Mouse (Mus musculus) liver, embryonic 12.5 days (tissue): ENCODE measurements at regions not wholly inside any gene's neighbourhood (a gene's known extent, or its start where the extent isn't known, plus 50 kb on each side); places are given as distances from the start of the nearest gene placed in this dataset.
"Not testable (repeated sequence)": the region's sequence is repeated elsewhere in the genome, so short reads cannot be mapped to it uniquely, and the experiment has no call there.

ENCODE experiments used
- ATAC-seq: fragments of 200-750 bp; cut with Nextera tagmentation; 2 replicates; pipeline ENCODE4 v1.8.0; 2017; ENCODE audit warnings: moderate number of reproducible peaks, mild to moderate bottlenecking, moderate library complexity
- H3K27ac ChIP-seq: fragments of 300-500 bp; sonication (generic); 2 replicates; pipeline ENCODE4 v1.5.1; 2016; ENCODE audit warnings: mild to moderate bottlenecking
- H3K27me3 ChIP-seq: fragments of 300-500 bp; sonication (generic); replicated peaks from 2 replicates; pipeline ENCODE4 v1.6.1; 2016; ENCODE audit warnings: mild to moderate bottlenecking, moderate library complexity
- H3K36me3 ChIP-seq: fragments of 300-500 bp; sonication (generic); 2 replicates; pipeline ENCODE4 v1.6.1; 2016; ENCODE audit warnings: mild to moderate bottlenecking, moderate library complexity
- H3K4me1 ChIP-seq: fragments of 300-500 bp; sonication (generic); 2 replicates; pipeline ENCODE4 v1.6.1; 2016
- H3K4me2 ChIP-seq: fragments of 300-500 bp; sonication (generic); 2 replicates; pipeline ENCODE4 v1.6.1; 2016; ENCODE audit warnings: mild to moderate bottlenecking, moderate library complexity
- H3K4me3 ChIP-seq: fragments of 300-500 bp; sonication (generic); 2 replicates; pipeline ENCODE4 v1.5.1; 2016; ENCODE audit warnings: mild to moderate bottlenecking, moderate library complexity
- H3K9ac ChIP-seq: fragments of 300-500 bp; sonication (generic); 2 replicates; pipeline ENCODE4 v1.6.1; 2016; ENCODE audit warnings: mild to moderate bottlenecking, moderate library complexity
- H3K9me3 ChIP-seq: fragments of 300-500 bp; sonication (generic); replicated peaks from 2 replicates; pipeline ENCODE4 v1.6.1; 2016; ENCODE audit warnings: mild to moderate bottlenecking, moderate library complexity
- WGBS: fragments of 180-500 bp; shearing (Covaris S2); methylation state at CpG from one replicate; pipeline ENCODE4 v1.1.7; 2016; ENCODE audit not compliant: insufficient replicate concordance; 5-methylcytosine and 5-hydroxymethylcytosine counted together

DNA sequence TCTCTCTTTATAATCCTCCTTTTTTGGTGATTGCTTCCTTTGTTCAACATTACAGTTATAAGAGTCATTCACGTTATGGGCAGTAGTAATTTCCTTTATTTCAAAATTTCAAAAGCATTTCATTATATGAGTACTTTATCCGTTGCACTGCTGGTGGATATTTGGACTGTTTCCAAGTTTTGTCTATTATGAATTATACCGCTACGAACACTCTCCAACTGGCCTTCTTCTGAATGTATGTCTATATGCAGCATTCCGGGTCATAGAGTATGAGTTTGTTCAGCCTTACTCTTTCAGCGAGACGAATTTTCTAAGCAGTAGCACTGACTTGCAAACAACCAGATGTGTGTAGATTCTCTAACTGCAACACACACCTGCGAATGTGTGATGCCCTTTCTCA is 57.8 kb downstream of the Dusp6 start:
- H3K27ac ChIP-seq: no peak overlapping the region
- no peak overlapping the region for H3K9ac ChIP-seq
- H3K27me3 ChIP-seq: no peaks in the 10 kb centered on the region
- WGBS: 73% methylated on average over 8 of the region's 8 CpGs
- no peaks in the 10 kb centered on the region for H3K36me3 ChIP-seq
- no peaks in the 10 kb centered on the region for H3K4me1 ChIP-seq
- no peak for ATAC-seq
- no peak overlapping the region for H3K4me3 ChIP-seq
- no peaks in the 10 kb centered on the region for H3K9me3 ChIP-seq
- no peak overlapping the region for H3K4me2 ChIP-seq

DNA sequence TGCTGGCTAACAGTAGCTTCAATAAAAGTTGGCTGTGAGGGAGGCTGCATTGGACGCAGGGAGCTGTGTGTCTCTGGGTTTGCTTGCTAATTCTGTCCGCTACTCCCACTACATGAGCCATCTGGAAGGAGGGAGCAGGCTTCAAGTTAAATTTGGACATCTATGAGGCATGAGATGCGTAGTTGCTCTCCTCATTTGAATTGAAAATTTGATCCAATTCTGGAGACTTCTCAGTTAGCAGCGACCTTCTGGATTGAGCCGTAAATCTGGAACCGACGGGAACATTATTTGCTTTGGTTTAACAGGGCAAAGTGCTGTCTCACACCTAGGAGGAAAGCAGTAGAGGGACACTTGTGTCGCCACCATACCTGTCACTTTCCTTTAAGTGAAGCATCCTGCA is 60.3 kb downstream of the Dusp6 start:
- no peaks in the 10 kb centered on the region for H3K36me3 ChIP-seq
- H3K4me1 ChIP-seq: no peaks in the 10 kb centered on the region
- no peaks in the 10 kb centered on the region for H3K9me3 ChIP-seq
- no peaks in the 10 kb centered on the region for H3K27me3 ChIP-seq
- H3K4me3 ChIP-seq: no peak overlapping the region
- H3K27ac ChIP-seq: no peak overlapping the region
- no peak overlapping the region for H3K4me2 ChIP-seq
- no peak overlapping the region for H3K9ac ChIP-seq
- ATAC-seq: no peak
- 76% methylated on average over 8 of the region's 8 CpGs for WGBS

DNA sequence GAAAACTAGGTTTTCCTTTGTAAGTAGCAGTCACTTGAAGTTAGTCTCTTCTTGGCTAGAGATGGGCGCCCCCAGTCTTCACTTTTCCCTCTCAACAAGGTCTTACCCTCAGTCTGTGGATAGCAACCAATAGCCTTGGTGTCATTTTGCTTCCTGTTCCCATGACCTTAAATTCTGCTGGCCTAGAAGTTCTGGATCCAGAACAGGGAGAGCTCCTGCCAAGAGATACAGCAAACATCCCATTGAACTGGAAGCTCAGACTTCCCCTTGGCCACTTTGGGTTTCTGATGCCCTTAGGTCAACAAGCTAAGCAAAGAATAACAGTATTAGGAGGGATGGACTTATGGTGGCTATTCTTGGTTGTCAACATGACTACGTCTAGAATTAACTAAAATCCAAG is 64.5 kb downstream of the Dusp6 start:
- no peaks in the 10 kb centered on the region for H3K9me3 ChIP-seq
- H3K36me3 ChIP-seq: no peaks in the 10 kb centered on the region
- no peak overlapping the region for H3K9ac ChIP-seq
- H3K4me1 ChIP-seq: no peaks in the 10 kb centered on the region
- 74% methylated on average over 2 of the region's 2 CpGs for WGBS
- no peak overlapping the region for H3K27ac ChIP-seq
- no peak for ATAC-seq
- H3K27me3 ChIP-seq: no peaks in the 10 kb centered on the region
- H3K4me2 ChIP-seq: no peak overlapping the region
- no peak overlapping the region for H3K4me3 ChIP-seq

DNA sequence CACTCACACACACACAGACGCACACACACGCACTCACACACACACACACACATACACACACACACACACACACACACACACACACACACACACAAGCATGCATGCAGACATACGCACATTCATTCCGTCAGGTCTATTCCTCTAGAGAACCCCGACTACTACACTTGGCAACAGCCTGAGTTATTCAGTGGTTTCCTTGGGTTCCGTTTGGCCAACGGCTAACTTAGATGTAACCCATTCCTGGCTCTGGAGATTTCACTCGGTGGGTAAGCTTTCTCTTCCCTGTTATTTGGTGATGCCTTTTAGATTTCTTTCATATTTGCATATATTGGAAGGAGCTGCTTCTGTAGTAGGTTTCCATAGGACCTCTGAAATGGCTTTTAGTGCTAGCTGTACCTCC is 65.5 kb downstream of the Dusp6 start:
- no peak overlapping the region for H3K4me3 ChIP-seq

DNA sequence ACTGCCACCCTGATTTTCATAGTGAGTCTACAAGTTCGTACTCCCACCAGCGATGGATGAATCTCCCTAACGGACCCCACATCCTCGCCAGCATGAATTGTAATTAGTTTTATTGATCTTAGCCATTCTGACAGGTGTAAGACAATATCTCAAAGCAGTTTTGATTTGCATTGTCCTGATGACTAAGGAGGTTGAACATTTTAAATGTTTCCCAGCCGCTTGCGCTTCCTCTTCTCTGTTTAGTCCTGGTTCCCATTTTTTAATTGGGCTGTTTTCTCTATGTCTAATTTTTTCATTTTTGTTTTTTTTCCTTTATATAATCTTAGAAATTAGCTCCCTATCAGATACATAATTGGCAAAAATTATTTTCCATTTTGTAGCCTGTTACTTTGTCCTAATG is 66.4 kb downstream of the Dusp6 start:
- WGBS: 77% methylated on average over 6 of the region's 6 CpGs
- Histone ChIP-seq H3K9me3 (no peaks in the 10 kb centered on the region), H3K36me3 (no peaks in the 10 kb centered on the region), H3K4me3 (no peak overlapping the region), H3K9ac (no peak overlapping the region), H3K27me3 (no peaks in the 10 kb centered on the region), H3K27ac (no peak overlapping the region), H3K4me2 (no peak overlapping the region), H3K4me1 (no peaks in the 10 kb centered on the region)
- no peak for ATAC-seq

More for the DNA sequence above, 65.5 kb downstream of the Dusp6 start:
- H3K9ac ChIP-seq: no peak overlapping the region
- 78% methylated on average over 8 of the region's 8 CpGs for WGBS
- H3K4me1 ChIP-seq: no peaks in the 10 kb centered on the region
- H3K4me2 ChIP-seq: no peak overlapping the region
- no peaks in the 10 kb centered on the region for H3K36me3 ChIP-seq
- H3K27me3 ChIP-seq: no peaks in the 10 kb centered on the region
- no peak overlapping the region for H3K27ac ChIP-seq
- no peak for ATAC-seq
- H3K9me3 ChIP-seq: no peaks in the 10 kb centered on the region

DNA sequence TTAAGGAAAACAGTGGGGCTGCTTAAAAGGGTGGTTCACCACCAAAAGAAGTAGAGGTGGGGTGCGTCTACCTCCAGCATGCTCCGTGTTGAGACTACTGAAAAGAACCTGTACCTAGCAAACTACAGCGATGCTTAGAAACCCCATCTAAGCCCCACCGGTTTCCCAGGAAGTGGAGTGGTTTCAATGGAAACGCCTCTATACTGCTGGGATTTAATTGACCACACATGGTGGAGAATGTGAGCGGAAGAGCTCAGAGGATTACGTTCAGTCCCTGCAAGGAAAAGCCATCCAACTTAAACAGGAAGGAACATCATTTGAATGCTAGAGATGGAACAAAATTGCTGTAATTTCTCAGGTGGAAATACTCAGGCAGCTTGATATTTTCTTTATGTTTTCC is 67.5 kb downstream of the Dusp6 start:
- Histone ChIP-seq H3K27ac (no peak overlapping the region), H3K4me3 (no peak overlapping the region), H3K27me3 (no peaks in the 10 kb centered on the region), H3K36me3 (no peaks in the 10 kb centered on the region), H3K9me3 (no peaks in the 10 kb centered on the region), H3K4me2 (no peak overlapping the region), H3K4me1 (no peaks in the 10 kb centered on the region), H3K9ac (no peak overlapping the region)
- WGBS: 59% methylated on average over 7 of the region's 7 CpGs
- ATAC-seq: no peak

DNA sequence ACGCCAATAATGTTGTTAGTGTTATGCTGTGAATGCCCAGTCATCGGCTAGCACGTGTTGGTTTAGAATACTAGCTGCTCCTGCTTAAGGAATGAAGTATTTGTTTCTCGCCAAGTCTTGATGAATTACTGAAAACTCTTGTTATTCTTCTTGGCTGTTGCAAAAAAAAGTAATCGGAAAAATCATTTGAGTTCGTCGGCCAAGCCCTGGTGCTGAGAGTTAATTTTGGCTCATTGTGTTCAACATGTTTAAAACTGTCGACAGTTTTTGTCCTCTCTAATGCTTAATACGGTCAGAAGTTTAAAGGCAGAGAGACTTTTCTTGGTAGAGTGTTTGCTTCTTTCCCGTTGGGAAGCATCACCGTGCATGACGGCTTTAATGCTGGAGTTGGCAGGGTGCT is 68.8 kb downstream of the Dusp6 start:
- no peak overlapping the region for H3K4me3 ChIP-seq
- H3K9ac ChIP-seq: no peak overlapping the region
- no peak overlapping the region for H3K27ac ChIP-seq
- 81% methylated on average over 12 of the region's 12 CpGs for WGBS
- no peak overlapping the region for H3K4me2 ChIP-seq
- H3K27me3 ChIP-seq: no peaks in the 10 kb centered on the region
- no peaks in the 10 kb centered on the region for H3K36me3 ChIP-seq
- no peaks in the 10 kb centered on the region for H3K9me3 ChIP-seq
- ATAC-seq: no peak
- no peaks in the 10 kb centered on the region for H3K4me1 ChIP-seq

DNA sequence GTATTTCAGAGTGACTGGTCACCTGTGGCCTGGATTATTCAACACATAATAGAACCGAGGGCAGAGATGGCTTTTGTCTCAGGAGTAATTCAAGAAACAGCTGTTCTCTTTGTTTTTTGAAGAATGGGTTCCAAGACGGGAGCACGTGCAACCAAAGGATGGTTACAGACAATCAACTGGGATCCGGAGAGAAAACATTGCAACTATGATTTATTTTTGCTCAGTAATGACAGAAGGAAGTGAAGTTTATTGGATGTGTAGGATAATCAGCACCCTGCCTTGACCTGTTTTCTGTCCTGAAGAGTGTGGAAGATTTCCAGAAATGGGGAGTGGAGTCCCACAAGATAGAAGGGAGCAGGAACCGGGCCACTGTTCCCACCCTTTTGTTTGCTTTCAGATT is 70.8 kb downstream of the Dusp6 start:
- no peaks in the 10 kb centered on the region for H3K4me1 ChIP-seq
- no peaks in the 10 kb centered on the region; the same call in 1 of the 2 replicates for H3K9me3 ChIP-seq
- H3K27me3 ChIP-seq: no peaks in the 10 kb centered on the region
- H3K9ac ChIP-seq: no peak overlapping the region
- H3K27ac ChIP-seq: no peak overlapping the region
- no peak overlapping the region for H3K4me2 ChIP-seq
- no peaks in the 10 kb centered on the region for H3K36me3 ChIP-seq
- ATAC-seq: no peak
- 69% methylated on average over 5 of the region's 5 CpGs for WGBS
- H3K4me3 ChIP-seq: no peak overlapping the region

DNA sequence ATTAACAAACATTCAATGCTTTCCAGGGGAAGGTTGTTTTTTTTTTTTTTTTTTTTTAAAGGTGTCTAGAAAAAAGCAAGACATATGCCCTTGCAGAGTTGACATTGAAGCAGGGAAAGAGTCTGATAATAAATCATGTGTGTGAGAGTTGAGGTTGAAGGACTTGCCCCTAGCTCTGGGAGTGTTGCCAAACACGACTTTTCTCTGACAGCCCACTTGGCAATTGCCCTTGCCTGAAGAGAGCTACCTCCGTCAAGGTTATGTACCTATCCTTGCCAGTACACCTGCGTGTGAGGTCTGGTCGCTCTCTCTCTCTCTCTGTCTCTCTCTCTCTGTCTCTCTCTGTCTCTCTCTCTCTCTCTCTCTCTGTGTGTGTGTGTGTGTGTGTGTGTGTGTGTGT is 73.1 kb downstream of the Dusp6 start:
- Histone ChIP-seq H3K36me3 (no peaks in the 10 kb centered on the region), H3K27ac (no peak overlapping the region), H3K9ac (no peak overlapping the region), H3K9me3 (no peaks in the 10 kb centered on the region; the same call in 1 of the 2 replicates), H3K4me1 (no peaks in the 10 kb centered on the region), H3K4me3 (no peak overlapping the region), H3K4me2 (no peak overlapping the region), H3K27me3 (no peaks in the 10 kb centered on the region)
- WGBS: 68% methylated on average over 4 of the region's 4 CpGs
- no peak for ATAC-seq

DNA sequence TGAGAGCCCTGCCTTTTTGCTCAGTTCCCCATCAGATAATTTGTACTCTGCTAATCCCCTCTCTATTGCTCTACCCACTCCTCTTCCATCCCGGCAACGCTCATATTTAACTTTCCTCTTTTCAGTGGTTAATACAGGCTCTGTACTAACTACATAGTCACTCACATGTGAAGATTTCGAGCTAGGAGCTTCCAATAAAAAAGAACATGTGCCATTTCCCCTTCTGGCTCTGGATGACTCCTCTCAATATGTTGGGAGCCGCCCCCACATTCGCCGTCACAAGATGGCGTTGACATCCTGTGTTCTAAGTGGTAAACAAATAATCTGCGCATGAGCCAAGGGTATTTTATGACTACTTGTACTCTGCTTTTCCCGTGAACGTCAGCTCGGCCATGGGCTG is 75.8 kb downstream of the Dusp6 start:
- not testable (repeated sequence) for H3K36me3 ChIP-seq, H3K4me3 ChIP-seq, H3K4me2 ChIP-seq, H3K27me3 ChIP-seq, H3K9me3 ChIP-seq, H3K27ac ChIP-seq, H3K4me1 ChIP-seq, ATAC-seq, H3K9ac ChIP-seq
- 80% methylated on average over 8 of the region's 11 CpGs for WGBS

DNA sequence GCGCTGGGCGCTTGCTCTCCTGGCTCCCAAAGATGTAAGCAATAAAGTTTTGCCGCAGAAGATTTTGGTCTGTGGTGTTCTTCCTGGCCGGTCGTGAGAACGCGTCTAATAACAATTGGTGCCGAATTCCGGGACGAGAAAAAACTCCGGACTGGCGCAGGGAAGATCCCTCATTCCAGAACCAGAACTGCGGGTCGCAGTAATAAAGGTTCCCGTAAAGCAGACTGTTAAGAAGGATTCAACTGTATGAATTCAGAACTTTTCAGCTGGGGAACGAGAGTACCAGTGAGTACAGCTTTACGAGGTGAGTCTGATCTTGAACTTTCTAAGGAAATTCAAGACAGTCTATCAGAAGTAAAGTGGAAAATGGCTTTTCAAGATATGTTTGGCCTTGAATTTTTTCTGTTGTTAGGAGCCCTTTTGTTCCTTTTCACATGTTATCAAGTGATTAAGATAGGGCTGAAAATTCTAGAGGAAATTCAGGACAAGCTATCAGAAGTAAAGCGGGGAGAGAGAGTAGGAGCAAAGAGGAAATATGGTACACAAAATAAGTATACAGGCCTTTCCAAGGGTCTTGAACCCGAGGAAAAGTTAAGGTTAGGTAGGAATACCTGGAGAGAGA is 76.4 kb downstream of the Dusp6 start:
- WGBS: 87% methylated on average over 13 of the region's 19 CpGs
- H3K9ac ChIP-seq, H3K9me3 ChIP-seq, H3K27ac ChIP-seq, H3K27me3 ChIP-seq, ATAC-seq, H3K4me1 ChIP-seq, H3K36me3 ChIP-seq, H3K4me3 ChIP-seq, H3K4me2 ChIP-seq: not testable (repeated sequence)

DNA sequence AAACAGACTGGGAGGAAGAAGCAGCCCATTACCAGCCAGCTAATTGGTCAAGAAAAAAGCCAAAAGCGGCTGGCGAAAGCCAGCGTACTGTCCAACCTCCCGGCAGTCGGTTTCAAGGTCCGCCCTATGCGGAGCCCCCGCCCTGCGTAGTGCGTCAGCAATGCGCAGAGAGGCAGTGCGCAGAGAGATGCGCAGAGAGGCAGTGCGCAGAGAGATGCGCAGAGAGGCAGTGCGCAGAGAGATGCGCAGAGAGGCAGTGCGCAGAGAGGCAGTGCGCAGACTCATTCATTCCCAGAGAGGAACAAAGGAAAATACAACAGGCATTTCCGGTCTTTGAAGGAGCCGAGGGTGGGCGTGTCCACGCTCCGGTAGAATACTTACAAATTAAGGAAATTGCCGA is 77.0 kb downstream of the Dusp6 start:
- not testable (repeated sequence) for H3K4me2 ChIP-seq, H3K4me1 ChIP-seq
- WGBS: 100% methylated on average over 10 of the region's 25 CpGs

DNA sequence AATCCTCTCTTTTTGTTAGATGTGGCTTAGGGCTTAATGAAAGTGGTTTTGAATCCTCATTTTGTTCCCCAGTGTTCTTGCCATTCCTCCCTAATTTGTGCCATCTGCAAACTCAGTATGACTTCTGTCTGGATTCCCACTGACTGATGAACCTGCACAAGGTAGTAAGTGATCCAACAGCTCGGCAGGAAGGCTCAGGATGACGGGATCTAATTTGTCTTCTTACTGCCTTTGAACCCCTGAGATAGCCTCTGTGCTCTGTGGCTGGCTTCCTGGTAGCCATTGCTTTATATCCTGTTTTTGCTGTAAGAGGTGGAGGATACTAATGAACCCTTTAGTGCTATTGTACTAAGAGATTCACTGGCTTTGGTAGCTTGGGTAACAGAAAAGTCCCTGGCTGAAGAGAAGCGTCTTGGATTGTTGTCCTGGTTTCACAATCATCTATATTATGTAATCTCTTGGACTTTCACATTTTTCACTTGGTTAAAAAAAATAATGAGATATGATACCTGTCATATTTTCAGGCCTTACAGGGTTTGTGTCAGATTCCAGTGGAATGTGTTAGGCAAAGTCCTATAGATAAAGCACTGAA is 86.2 kb downstream of the Dusp6 start:
- 52% methylated on average over 3 of the region's 3 CpGs for WGBS
- H3K27ac ChIP-seq: no peak overlapping the region
- H3K36me3 ChIP-seq: no peaks in the 10 kb centered on the region
- no peaks in the 10 kb centered on the region for H3K9me3 ChIP-seq
- no peak overlapping the region for H3K4me3 ChIP-seq
- H3K9ac ChIP-seq: no peak overlapping the region
- no peak overlapping the region for H3K4me2 ChIP-seq
- H3K27me3 ChIP-seq: no peaks in the 10 kb centered on the region
- no peaks in the 10 kb centered on the region for H3K4me1 ChIP-seq
- ATAC-seq: no peak

More for the DNA sequence above, 77.0 kb downstream of the Dusp6 start:
- not testable (repeated sequence) for H3K36me3 ChIP-seq, ATAC-seq, H3K9ac ChIP-seq, H3K4me3 ChIP-seq, H3K27ac ChIP-seq, H3K27me3 ChIP-seq, H3K9me3 ChIP-seq
